8 mouse cellular contexts compared by ENCODE assay signal in genomic region chr6:116423664-116424063, GRCm38 (mm10). TPM values are rescaled to one million over a fixed set of nuclear protein-coding genes. Genes with fewer than 3 reads are reported as not detected.
A peak's percentile ranks its signal among the peaks of the same experiment; 100 is the strongest.
DNase-seq lines count a peak whose midpoint lies in the region; ATAC-seq and TF ChIP-seq lines count a peak whose summit lies in the region.
"Had no signal": no experiment of that assay in that cellular context is flagged by ENCODE, and none has a peak within 500 bp of the region (broad histone marks: within the 10 kb centered on the region; RNA-seq: fewer than 3 reads in every experiment).

No protein-coding gene starts in this region.

- peak; percentile 68 for ATAC-seq in hindbrain, postnatal 0 days
- no peak for ATAC-seq in hindbrain, embryonic 13.5 days (ENCODE audit: low FRiP score)
- no peak for ATAC-seq in megakaryocyte-erythroid progenitor cell, adult 5-6 weeks (replicated peaks; ENCODE audit: low FRiP score, low TSS enrichment, poor library complexity, severe bottlenecking)

- no peak overlapping the region for H3K27ac ChIP-seq in hindbrain, postnatal 0 days
- H3K27ac ChIP-seq in hindbrain, embryonic 13.5 days = no peak overlapping the region
- H3K27ac ChIP-seq: midbrain, embryonic 10.5 days had no signal

- H3K4me1 ChIP-seq in hindbrain, postnatal 0 days (ENCODE audit: insufficient read depth, low read length) = no peaks in the 10 kb centered on the region
- no peaks in the 10 kb centered on the region for H3K4me1 ChIP-seq in hindbrain, embryonic 13.5 days (replicated peaks)
- H3K4me1 ChIP-seq: midbrain, embryonic 10.5 days had no signal

- 67% methylated on average over 2 of the region's 2 CpGs for WGBS in hindbrain, postnatal 0 days
- WGBS in hindbrain, embryonic 13.5 days = 74% methylated on average over 2 of the region's 2 CpGs

- no peaks in the 10 kb centered on the region for H3K36me3 ChIP-seq in hindbrain, postnatal 0 days (ENCODE audit: insufficient read depth, low read length)
- H3K36me3 ChIP-seq in hindbrain, embryonic 13.5 days = no peaks in the 10 kb centered on the region
- H3K36me3 ChIP-seq: midbrain, embryonic 10.5 days had no signal

- no peaks in the 10 kb centered on the region for H3K9me3 ChIP-seq in hindbrain, postnatal 0 days (ENCODE audit: low read length)
- no peaks in the 10 kb centered on the region for H3K9me3 ChIP-seq in hindbrain, embryonic 13.5 days
- H3K9me3 ChIP-seq: midbrain, embryonic 10.5 days had no signal

- H3K27me3 ChIP-seq in hindbrain, postnatal 0 days (ENCODE audit: insufficient read depth, low read length) = no peaks in the 10 kb centered on the region
- no peaks in the 10 kb centered on the region for H3K27me3 ChIP-seq in hindbrain, embryonic 13.5 days

- peak; percentile 66 for DNase-seq in hindbrain, postnatal 0 days (ENCODE audit: low spot score)
- DNase-seq in thymus, postnatal 4 days = peak; percentile 50
- DNase-seq in thymus, postnatal 0 days (ENCODE audit: low spot score) = no peak
- peak; percentile 73 for DNase-seq in kidney, postnatal 10 days
- DNase-seq in spleen, postnatal 14 days (ENCODE audit: low spot score in 2 of 2) = no peak

- H3K9ac ChIP-seq in hindbrain, postnatal 0 days (replicated peaks; ENCODE audit: low read length) = no peak overlapping the region
- no peak overlapping the region for H3K9ac ChIP-seq in hindbrain, embryonic 13.5 days

- no peak overlapping the region for H3K4me2 ChIP-seq in hindbrain, postnatal 0 days (ENCODE audit: low read depth, low read length)
- H3K4me2 ChIP-seq in hindbrain, embryonic 13.5 days = no peak overlapping the region

- H3K4me3 ChIP-seq in hindbrain, postnatal 0 days (ENCODE audit: low read length) = no peak overlapping the region
- no peak overlapping the region for H3K4me3 ChIP-seq in hindbrain, embryonic 13.5 days
- H3K4me3 ChIP-seq: midbrain, embryonic 10.5 days had no signal

- TF ChIP-seq CTCF in hindbrain, postnatal 0 days (IDR thresholded peaks at IDR 0.05; ENCODE audit: low read depth) = peak; percentile 69

RNA-seq across cellular contexts. Expression of gene Alox5, which starts 37.3 kb away (rescaled TPM):
- 1.7 and 8.1 TPM in 2 replicates for total RNA-seq in hindbrain, postnatal 0 days (2014; rRNA removed)
- 0.73 and 0.75 TPM in 2 replicates for polyA plus RNA-seq in hindbrain, postnatal 0 days (2015; fragmentation: Nextera tagmentation; extraction: Ambion mirVana)
- polyA plus RNA-seq in hindbrain, embryonic 13.5 days (2015; fragmentation: Nextera tagmentation; extraction: Ambion mirVana) = 0.57 and 0.73 TPM in 2 replicates
- 0.81 and 1.2 TPM in 2 replicates for polyA plus RNA-seq in thymus, postnatal 0 days (2015; fragmentation: Nextera tagmentation; extraction: Ambion mirVana)
- total RNA-seq in megakaryocyte-erythroid progenitor cell, adult 5-6 weeks (2014; fragmentation: Nextera tagmentation) = 3.2 and 4.4 TPM in 2 replicates
- total RNA-seq in megakaryocyte-erythroid progenitor cell, adult 5-6 weeks (2017) = 4.2 and 5.7 TPM in 2 replicates

Comparison
In these comparisons a context has a peak if more than half of its experiments do, and no peak if none do; other contexts are left out.
1. DNase-seq: peak in hindbrain, postnatal 0 days (single experiment), thymus, postnatal 4 days (single experiment) and kidney, postnatal 10 days (single experiment); none in thymus, postnatal 0 days (single experiment) and spleen, postnatal 14 days (0 of 2).